Comparison of ENCODE assay signal across 8 mouse cellular contexts in the genomic region with DNA sequence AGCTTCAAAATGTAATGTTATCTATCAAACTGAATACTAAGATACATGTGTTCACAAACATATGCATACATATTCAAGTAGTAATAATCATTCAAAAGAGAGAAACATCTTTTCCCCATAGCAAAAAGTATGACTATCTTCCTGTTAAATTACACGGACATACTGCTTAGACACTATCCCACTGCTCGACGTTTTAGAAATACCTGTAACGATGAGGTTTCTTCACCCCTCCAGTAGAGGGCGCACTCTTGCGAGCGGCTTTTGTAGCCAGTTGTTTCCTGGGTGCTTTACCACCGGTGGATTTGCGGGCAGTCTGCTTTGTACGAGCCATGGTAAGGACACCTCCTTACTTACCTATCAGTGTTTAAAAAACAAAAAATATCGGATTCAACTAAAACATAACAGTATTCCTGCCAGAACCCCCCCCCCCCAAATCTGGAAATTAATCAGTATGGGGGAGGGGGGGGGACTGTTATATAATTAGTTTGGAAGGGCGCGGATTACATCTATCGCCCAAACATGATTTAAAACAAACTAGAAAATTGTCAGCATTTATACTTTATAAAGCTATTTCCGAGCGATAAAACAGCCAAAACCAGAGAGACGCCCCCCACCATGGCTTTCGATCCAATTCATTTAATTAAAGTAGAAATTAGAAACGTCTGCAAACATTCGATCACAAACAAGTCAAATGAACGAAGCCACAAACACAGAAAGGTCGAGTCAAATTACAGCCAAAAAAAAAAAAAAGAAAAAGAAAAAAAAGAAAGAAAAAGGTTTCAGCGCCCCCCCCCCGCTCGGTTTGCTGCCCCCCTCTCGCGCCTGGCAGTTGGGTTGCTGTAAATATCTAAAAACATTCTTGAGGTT. TPM values are rescaled to one million over a fixed set of nuclear protein-coding genes. Genes with fewer than 3 reads are reported as not detected.
DNase-seq lines count a peak whose midpoint lies in the region; ATAC-seq and TF ChIP-seq lines count a peak whose summit lies in the region.

No protein-coding gene starts in this region.

- H3K36me3 ChIP-seq in liver, adult 2 months (ENCODE audit: control insufficient read depth, insufficient read depth, low read length) = peaks cover 33% of the 10 kb centered on the region
- H3K36me3 ChIP-seq in forebrain, embryonic 15.5 days = peaks cover 34% of the 10 kb centered on the region
- H3K36me3 ChIP-seq in limb, embryonic 11.5 days (ENCODE audit: control insufficient read depth, insufficient read depth, low read length) = peaks cover 23% of the 10 kb centered on the region

- TF ChIP-seq CTCF in liver, adult 2 months (IDR thresholded peaks at IDR 0.05; ENCODE audit: low read depth, low read length) = peak; percentile 46

- no peaks in the 10 kb centered on the region for H3K9me3 ChIP-seq in forebrain, embryonic 15.5 days
- H3K9me3 ChIP-seq in limb, embryonic 11.5 days (ENCODE audit: control insufficient read depth, low read length) = no peaks in the 10 kb centered on the region

- WGBS in liver, adult 2 months = under 1% methylated on average over 27 of the region's 27 CpGs
- 4% methylated on average over 27 of the region's 27 CpGs for WGBS in forebrain, embryonic 15.5 days
- 6% methylated on average over 26 of the region's 27 CpGs for WGBS in limb, embryonic 11.5 days

- no peaks in the 10 kb centered on the region for H3K27me3 ChIP-seq in liver, adult 2 months (ENCODE audit: control insufficient read depth, insufficient read depth, low read length)
- H3K27me3 ChIP-seq in forebrain, embryonic 15.5 days = no peaks in the 10 kb centered on the region
- no peaks in the 10 kb centered on the region for H3K27me3 ChIP-seq in limb, embryonic 11.5 days (ENCODE audit: control insufficient read depth, insufficient read depth, low read length)

- peak overlapping the region; percentile 95 for H3K9ac ChIP-seq in liver, adult 2 months (ENCODE audit: low read depth, low read length)
- peak overlapping the region; percentile 94 for H3K9ac ChIP-seq in forebrain, embryonic 15.5 days (replicated peaks)
- H3K9ac ChIP-seq in limb, embryonic 11.5 days (ENCODE audit: low read length) = peak overlapping the region; percentile 99

- H3K4me2 ChIP-seq in forebrain, embryonic 15.5 days (replicated peaks) = peak overlapping the region; percentile 55
- H3K4me2 ChIP-seq in limb, embryonic 11.5 days (ENCODE audit: low read depth, severe bottlenecking) = peak overlapping the region; percentile 27

- peak overlapping the region; percentile 96 for H3K27ac ChIP-seq in liver, adult 2 months (replicated peaks; ENCODE audit: insufficient read depth, low read depth, low read length)
- peak overlapping the region; percentile 100 for H3K27ac ChIP-seq in forebrain, embryonic 15.5 days (replicated peaks)
- peak overlapping the region; percentile 98 for H3K27ac ChIP-seq in limb, embryonic 11.5 days (replicated peaks; ENCODE audit: low read depth, low read length)

- peak; percentile 30 for DNase-seq in liver, adult 2 months (ENCODE audit: extremely low read depth, low read depth, low spot score)
- DNase-seq in liver (no peak), NIH3T3 (ENCODE audit: low read depth) (peak; percentile 63)
- DNase-seq in limb, embryonic 11.5 days (ENCODE audit: low spot score) = no peak
- DNase-seq in naive thymus-derived CD4-positive, alpha-beta T cell, adult 2 months (ENCODE audit: low read depth) = peak; percentile 77
- DNase-seq in left cerebral cortex, adult 11 months (ENCODE audit: low spot score) = no peak

- TF ChIP-seq POLR2A in liver, adult 2 months (IDR thresholded peaks at IDR 0.05; ENCODE audit: extremely low read depth, insufficient read depth, low read length) = no peak

- peaks cover 3% of the 10 kb centered on the region; the same call in 1 of the 2 replicates for H3K79me2 ChIP-seq in liver, adult 2 months (ENCODE audit: control insufficient read depth, insufficient read depth, low read length)

- H3K4me3 ChIP-seq in liver, adult 2 months (ENCODE audit: insufficient read depth, low read depth, low read length) = peak overlapping the region; percentile 98
- H3K4me3 ChIP-seq in forebrain, embryonic 15.5 days = peak overlapping the region; percentile 66
- peak overlapping the region; percentile 79 for H3K4me3 ChIP-seq in limb, embryonic 11.5 days (ENCODE audit: low read depth, low read length)

- ATAC-seq in forebrain, embryonic 15.5 days (replicated peaks) = no peak
- no peak for ATAC-seq in limb, embryonic 11.5 days (ENCODE audit: insufficient number of reproducible peaks, low FRiP score, low TSS enrichment, low read depth)
- ATAC-seq in monocyte, adult 5-6 weeks (replicated peaks; ENCODE audit: insufficient number of reproducible peaks, low FRiP score, low TSS enrichment, poor library complexity, severe bottlenecking) = no peak

- no peaks in the 10 kb centered on the region; the same call in 1 of the 2 replicates for H3K4me1 ChIP-seq in liver, adult 2 months (ENCODE audit: control insufficient read depth, insufficient read depth, low read length)
- H3K4me1 ChIP-seq in forebrain, embryonic 15.5 days = peaks cover 60% of the 10 kb centered on the region
- peaks cover 8% of the 10 kb centered on the region; the same call in 1 of the 2 replicates for H3K4me1 ChIP-seq in limb, embryonic 11.5 days (ENCODE audit: control insufficient read depth, insufficient read depth, low read length)

RNA-seq across cellular contexts. Expression of gene H3f3a, which starts 1.9 kb away (rescaled TPM):
- 264 and 310 TPM in 2 replicates for total RNA-seq in liver, adult 2 months (2014; rRNA removed)
- polyA plus RNA-seq in liver, adult 2 months (2012; rRNA removed) = 147 and 153 TPM in 2 replicates
- 3,899 and 4,029 TPM in 2 replicates for polyA plus RNA-seq in forebrain, embryonic 15.5 days (2015; fragmentation: Nextera tagmentation; extraction: Ambion mirVana)
- polyA plus RNA-seq in limb, embryonic 11.5 days (2014; fragmentation: Nextera tagmentation; extraction: Ambion mirVana) = 3,717 and 3,908 TPM in 2 replicates
- total RNA-seq in monocyte, adult 5-6 weeks (2017) = 1,440 to 2,544 TPM (median 2,182 TPM) in 3 replicates

RNA-seq across cellular contexts. Expression of gene Sde2, which starts 39.1 kb away (rescaled TPM):
- 5.8 and 6.4 TPM in 2 replicates for total RNA-seq in liver, adult 2 months (2014; rRNA removed)
- 3.8 and 5.0 TPM in 2 replicates for polyA plus RNA-seq in liver, adult 2 months (2012; rRNA removed)
- polyA plus RNA-seq in forebrain, embryonic 15.5 days (2015; fragmentation: Nextera tagmentation; extraction: Ambion mirVana) = 35.7 and 35.9 TPM in 2 replicates
- 44.1 and 46.9 TPM in 2 replicates for polyA plus RNA-seq in limb, embryonic 11.5 days (2014; fragmentation: Nextera tagmentation; extraction: Ambion mirVana)
- total RNA-seq in monocyte, adult 5-6 weeks (2017) = 45.3 to 50.4 TPM (median 49.6 TPM) in 3 replicates

Comparison
In these comparisons a context has a peak if more than half of its experiments do, and no peak if none do; other contexts are left out.
1. DNase-seq: peak in liver, adult 2 months (single experiment), NIH3T3 (single experiment) and naive thymus-derived CD4-positive, alpha-beta T cell, adult 2 months (single experiment); none in liver (single experiment), limb, embryonic 11.5 days (single experiment) and left cerebral cortex, adult 11 months (single experiment).
2. RNA of gene H3f3a, which starts 1.9 kb away (polyA plus RNA-seq): 3,899 to 4,029 TPM in forebrain, embryonic 15.5 days and 3,717 to 3,908 TPM in limb, embryonic 11.5 days; 147 to 153 TPM in liver, adult 2 months; every median in the first group is over 10 times any median in the second.
3. Peak in every context shown above with its lines, with median percentiles within 50 percentile points of each other: H3K27ac ChIP-seq, H3K4me3 ChIP-seq and H3K9ac ChIP-seq.